Mouse (Mus musculus): ENCODE measurements around the gene Nfix.
"Not testable (repeated sequence)": the region's sequence is repeated elsewhere in the genome, so short reads cannot be mapped to it uniquely, and the experiment has no call there.

GRCm38 (mm10) chr8:84826518-84826917 lies 26.4 kb upstream of the Nfix start:
- not testable (repeated sequence) for TF ChIP-seq POLR2A (IDR thresholded peaks at IDR 0.05; ENCODE audit: borderline replicate concordance, insufficient read depth, low read length); CTCF (IDR thresholded peaks at IDR 0.05; ENCODE audit: borderline replicate concordance, insufficient read depth, low read depth, low read length)

Measured in cerebellum, adult 2 months (tissue).